Mouse (Mus musculus) myocyte (in vitro differentiated cells): ENCODE results near the gene Tspan9.

Experiments used
- CEBPB ChIP-seq: IDR thresholded peaks from 2 replicates; pipeline ENCODE4 v1.6.1; 2011; ENCODE audit warnings: mild to moderate bottlenecking, moderate library complexity; ENCODE audit not compliant: poor library complexity, insufficient read depth, severe bottlenecking
- E2F4 ChIP-seq: IDR thresholded peaks from one replicate; pipeline ENCODE4 v1.6.1; 2011; ENCODE audit warnings: mild to moderate bottlenecking, control low read depth, moderate library complexity; ENCODE audit not compliant: insufficient read depth
- MAX ChIP-seq: IDR thresholded peaks from one replicate; pipeline ENCODE4 v1.6.1; 2011; ENCODE audit warnings: low read depth, mild to moderate bottlenecking, control low read depth
- MYOD1 ChIP-seq, 3 experiments: IDR thresholded peaks; one replicate each; pipeline ENCODE4 v1.6.1; 2011; ENCODE audit warnings: control low read depth in 2 of 3, low read depth in 2 of 3, mild to moderate bottlenecking in 2 of 3, moderate library complexity in 1 of 3; ENCODE audit not compliant: insufficient read length in 2 of 3, control insufficient read depth in 1 of 3
- POLR2A ChIP-seq: IDR thresholded peaks from one replicate; pipeline ENCODE4 v1.6.1; 2011; ENCODE audit warnings: low read depth, mild to moderate bottlenecking, control low read depth, moderate library complexity; ENCODE audit not compliant: insufficient read length
- POLR2AphosphoS2 ChIP-seq: IDR thresholded peaks from one replicate; pipeline ENCODE4 v1.6.1; 2011; ENCODE audit warnings: low read depth, control low read depth; ENCODE audit not compliant: insufficient read length
- SRF ChIP-seq: IDR thresholded peaks from one replicate; pipeline ENCODE4 v1.6.1; 2011; ENCODE audit warnings: low read depth; ENCODE audit not compliant: control insufficient read depth, insufficient read length
- TCF12 ChIP-seq: IDR thresholded peaks from one replicate; pipeline ENCODE4 v1.6.1; 2011; ENCODE audit warnings: mild to moderate bottlenecking, control low read depth; ENCODE audit not compliant: poor library complexity, insufficient read depth, severe bottlenecking
- USF1 ChIP-seq: IDR thresholded peaks from one replicate; pipeline ENCODE4 v1.6.1; 2011; ENCODE audit warnings: low read depth, mild to moderate bottlenecking, control low read depth, moderate library complexity

- TF ChIP-seq POLR2A (no peak), MYOD1 (IDR thresholded peaks at IDR 0.05; ENCODE audit: control insufficient read depth in 1 of 3, insufficient read length in 2 of 3, low read depth in 2 of 3) (no peak), POLR2AphosphoS2 (no peak), TCF12 (no peak), E2F4 (no peak), MAX (no peak), CEBPB (no peak), USF1 (no peak), SRF (no peak)
Observed at GRCm38 (mm10) chr6:127996928-127997327, 146.5 kb downstream of the Tspan9 start.
